Mouse (Mus musculus): ENCODE measurements around the gene Il17c. TPM values are rescaled to one million over a fixed set of nuclear protein-coding genes. Genes with fewer than 3 reads are reported as not detected.

Gene Il17c
- total and polyA plus RNA-seq, 3 experiments: not detected

- H3K4me3 ChIP-seq: no peak overlapping the region
- intact Hi-C loops (cut with DNase I): no loop called here
- peak in 1 of 2 experiments; percentile 17 for DNase-seq
- no peaks in the 10 kb centered on the region for H3K27me3 ChIP-seq (ENCODE audit: control insufficient read depth, insufficient read depth, low read length)
- H3K36me3 ChIP-seq (ENCODE audit: control insufficient read depth, insufficient read depth, low read length): no peaks in the 10 kb centered on the region
- no peaks in the 10 kb centered on the region for H3K79me2 ChIP-seq (replicated peaks; ENCODE audit: control insufficient read depth, insufficient read depth, low read length)
- H3K27ac ChIP-seq: no peak overlapping the region
- no peak overlapping the region for H3K9ac ChIP-seq (ENCODE audit: low read depth, low read length)
- TF ChIP-seq POLR2A (IDR thresholded peaks at IDR 0.05; ENCODE audit: insufficient read depth, low read depth, low read length) (no peak), EP300 (IDR thresholded peaks at IDR 0.05; ENCODE audit: insufficient read depth, low read depth, low read length) (no peak), CTCF (IDR thresholded peaks at IDR 0.05) (no peak)
- 62% methylated on average over 9 of the region's 9 CpGs for WGBS
- peaks cover 2% of the 10 kb centered on the region for H3K4me1 ChIP-seq (ENCODE audit: control insufficient read depth, insufficient read depth, low read length)
Observed at GRCm38 (mm10) chr8:122426145-122426544, 4.3 kb downstream of the Il17c start.

- no peak for DNase-seq
- 90% methylated on average over 7 of the region's 7 CpGs for WGBS
- H3K4me3 ChIP-seq: no peak overlapping the region
- intact Hi-C loops (cut with DNase I): no loop called here
- no peaks in the 10 kb centered on the region for H3K79me2 ChIP-seq (replicated peaks; ENCODE audit: control insufficient read depth, insufficient read depth, low read length)
- H3K4me1 ChIP-seq (ENCODE audit: control insufficient read depth, insufficient read depth, low read length): peaks cover 4% of the 10 kb centered on the region
- H3K27ac ChIP-seq: no peak overlapping the region
- TF ChIP-seq EP300 (IDR thresholded peaks at IDR 0.05; ENCODE audit: insufficient read depth, low read depth, low read length) (no peak), POLR2A (IDR thresholded peaks at IDR 0.05; ENCODE audit: insufficient read depth, low read depth, low read length) (no peak), CTCF (IDR thresholded peaks at IDR 0.05) (no peak)
- H3K9ac ChIP-seq (ENCODE audit: low read depth, low read length): no peak overlapping the region
- no peaks in the 10 kb centered on the region for H3K27me3 ChIP-seq (ENCODE audit: control insufficient read depth, insufficient read depth, low read length)
- no peaks in the 10 kb centered on the region for H3K36me3 ChIP-seq (ENCODE audit: control insufficient read depth, insufficient read depth, low read length)
Observed at GRCm38 (mm10) chr8:122427607-122428006, 5.8 kb downstream of the Il17c start.

GRCm38 (mm10) chr8:122428163-122428562, 6.3 kb downstream of the Il17c start:
- Histone ChIP-seq H3K36me3 (ENCODE audit: control insufficient read depth, insufficient read depth, low read length) (no peaks in the 10 kb centered on the region), H3K79me2 (replicated peaks; ENCODE audit: control insufficient read depth, insufficient read depth, low read length) (no peaks in the 10 kb centered on the region), H3K9ac (ENCODE audit: low read depth, low read length) (no peak overlapping the region), H3K4me1 (ENCODE audit: control insufficient read depth, insufficient read depth, low read length) (peaks cover 6% of the 10 kb centered on the region), H3K27me3 (ENCODE audit: control insufficient read depth, insufficient read depth, low read length) (no peaks in the 10 kb centered on the region), H3K4me3 (no peak overlapping the region), H3K27ac (no peak overlapping the region)
- intact Hi-C loops (cut with DNase I): no loop called here
- TF ChIP-seq POLR2A (IDR thresholded peaks at IDR 0.05; ENCODE audit: insufficient read depth, low read depth, low read length): no peak
- TF ChIP-seq EP300 (IDR thresholded peaks at IDR 0.05; ENCODE audit: insufficient read depth, low read depth, low read length): no peak
- TF ChIP-seq CTCF (IDR thresholded peaks at IDR 0.05): no peak
- WGBS: 87% methylated on average over 9 of the region's 9 CpGs
- DNase-seq: no peak

- no peak for TF ChIP-seq EP300 (IDR thresholded peaks at IDR 0.05; ENCODE audit: insufficient read depth, low read depth, low read length)
- TF ChIP-seq POLR2A (IDR thresholded peaks at IDR 0.05; ENCODE audit: insufficient read depth, low read depth, low read length): 0 out of 2 replicates have a peak, but pooled peaks have one; percentile 6
- WGBS: 80% methylated on average over 10 of the region's 10 CpGs
- H3K27ac ChIP-seq: no peak overlapping the region; the same call in 1 of the 2 replicates
- no peak overlapping the region for H3K4me3 ChIP-seq
- peaks cover 4% of the 10 kb centered on the region; the same call in 1 of the 2 replicates for H3K4me1 ChIP-seq (ENCODE audit: control insufficient read depth, insufficient read depth, low read length)
- peak in 1 of 2 experiments; percentile 65 for DNase-seq
- H3K36me3 ChIP-seq (ENCODE audit: control insufficient read depth, insufficient read depth, low read length): no peaks in the 10 kb centered on the region
- H3K9ac ChIP-seq (ENCODE audit: low read depth, low read length): no peak overlapping the region
- no peaks in the 10 kb centered on the region for H3K79me2 ChIP-seq (replicated peaks; ENCODE audit: control insufficient read depth, insufficient read depth, low read length)
- intact Hi-C loops (cut with DNase I): no loop called here
- H3K27me3 ChIP-seq (ENCODE audit: control insufficient read depth, insufficient read depth, low read length): no peaks in the 10 kb centered on the region
Observed at GRCm38 (mm10) chr8:122430058-122430636, 8.3 kb downstream of the Il17c start.

GRCm38 (mm10) chr8:122430646-122431045, 8.8 kb downstream of the Il17c start:
- no peak overlapping the region; the same call in 1 of the 2 replicates for H3K27ac ChIP-seq
- H3K79me2 ChIP-seq (replicated peaks; ENCODE audit: control insufficient read depth, insufficient read depth, low read length): no peaks in the 10 kb centered on the region
- 73% methylated on average over 3 of the region's 3 CpGs for WGBS
- no peak for DNase-seq
- intact Hi-C loops (cut with DNase I): no loop called here
- no peak overlapping the region for H3K9ac ChIP-seq (ENCODE audit: low read depth, low read length)
- TF ChIP-seq POLR2A (IDR thresholded peaks at IDR 0.05; ENCODE audit: insufficient read depth, low read depth, low read length): 0 out of 2 replicates have a peak, but pooled peaks have one; percentile 5
- no peak for TF ChIP-seq CTCF (IDR thresholded peaks at IDR 0.05)
- peaks cover 4% of the 10 kb centered on the region; the same call in 1 of the 2 replicates for H3K4me1 ChIP-seq (ENCODE audit: control insufficient read depth, insufficient read depth, low read length)
- H3K4me3 ChIP-seq: no peak overlapping the region
- no peaks in the 10 kb centered on the region for H3K27me3 ChIP-seq (ENCODE audit: control insufficient read depth, insufficient read depth, low read length)
- H3K36me3 ChIP-seq (ENCODE audit: control insufficient read depth, insufficient read depth, low read length): no peaks in the 10 kb centered on the region

- TF ChIP-seq EP300 (IDR thresholded peaks at IDR 0.05; ENCODE audit: insufficient read depth, low read depth, low read length) (0 out of 2 replicates have a peak, but pooled peaks have one; percentile 22), CTCF (IDR thresholded peaks at IDR 0.05) (no peak)
- Histone ChIP-seq H3K27me3 (ENCODE audit: control insufficient read depth, insufficient read depth, low read length) (no peaks in the 10 kb centered on the region), H3K4me1 (ENCODE audit: control insufficient read depth, insufficient read depth, low read length) (peaks cover 4% of the 10 kb centered on the region; the same call in 1 of the 2 replicates), H3K79me2 (replicated peaks; ENCODE audit: control insufficient read depth, insufficient read depth, low read length) (no peaks in the 10 kb centered on the region), H3K27ac (peak overlapping the region; percentile 94), H3K4me3 (peak overlapping the region; percentile 75), H3K36me3 (ENCODE audit: control insufficient read depth, insufficient read depth, low read length) (no peaks in the 10 kb centered on the region), H3K9ac (ENCODE audit: low read depth, low read length) (peak overlapping the region; percentile 86)
- intact Hi-C loops (cut with DNase I): loop anchor here (2.0 kb wide), 1 partner anchor 67 kb away; no protein-coding TSS in a partner anchor
- DNase-seq: peak in 1 of 2 experiments; percentile 39
- WGBS: 29% methylated on average over 18 of the region's 18 CpGs
Observed at GRCm38 (mm10) chr8:122431694-122432442, 10.0 kb downstream of the Il17c start.

Data from heart, adult 2 months (tissue).